Mouse (Mus musculus) midbrain, embryonic 11.5 days (tissue): Measurements from ENCODE around the gene Elob. TPM values are rescaled to one million over a fixed set of nuclear protein-coding genes. Genes with fewer than 3 reads are reported as not detected.
A peak's percentile ranks its signal among the peaks of the same experiment; 100 is the strongest.

Experiments
- ATAC-seq: fragments of 200-750 bp; cut with Nextera tagmentation; 2 replicates; pipeline ENCODE4 v1.8.0; 2017; ENCODE audit warnings: moderate TSS enrichment, moderate library complexity; ENCODE audit not compliant: low FRiP score
- DNase-seq: peaks from one replicate; pipeline ENCODE4 v3.0.0; 2015; ENCODE audit warnings: low spot score; ENCODE audit errors: missing footprints
- H3K27ac ChIP-seq: fragments of 300-500 bp; sonication (generic); 2 replicates; pipeline ENCODE4 v1.5.1; 2014; ENCODE audit warnings: low read depth, low read length
- H3K27me3 ChIP-seq: fragments of 300-500 bp; sonication (generic); 2 replicates; pipeline ENCODE4 v1.6.1; 2014; ENCODE audit warnings: mild to moderate bottlenecking, low read length, moderate library complexity, mixed read lengths; ENCODE audit not compliant: control insufficient read depth, insufficient read depth
- H3K36me3 ChIP-seq: fragments of 300-500 bp; sonication (generic); 2 replicates; pipeline ENCODE4 v1.6.1; 2014; ENCODE audit warnings: mild to moderate bottlenecking, low read length, moderate library complexity, mixed read lengths; ENCODE audit not compliant: control insufficient read depth, insufficient read depth
- H3K4me1 ChIP-seq: fragments of 300-500 bp; sonication (generic); 2 replicates; pipeline ENCODE4 v1.6.1; 2014; ENCODE audit warnings: low read length; ENCODE audit not compliant: control insufficient read depth, insufficient read depth
- H3K4me2 ChIP-seq: fragments of 300-500 bp; sonication (generic); 2 replicates; pipeline ENCODE4 v1.6.1; 2014; ENCODE audit warnings: mild to moderate bottlenecking, moderate library complexity
- H3K4me3 ChIP-seq: fragments of 300-500 bp; sonication (generic); 2 replicates; pipeline ENCODE4 v1.5.1; 2014; ENCODE audit warnings: low read depth, low read length
- H3K9ac ChIP-seq: fragments of 300-500 bp; sonication (generic); 2 replicates; pipeline ENCODE4 v1.6.1; 2014; ENCODE audit warnings: low read length
- H3K9me3 ChIP-seq: fragments of 300-500 bp; sonication (generic); 2 replicates; pipeline ENCODE4 v1.6.1; 2016; ENCODE audit warnings: low read length; ENCODE audit not compliant: control insufficient read depth
- WGBS: fragments of 180-500 bp; shearing (Covaris S2); extraction: QIAGEN DNeasy Blood & Tissue Kit; methylation state at CpG from one replicate; pipeline ENCODE4 v1.1.7; 2014; 5-methylcytosine and 5-hydroxymethylcytosine counted together
- polyA plus RNA-seq: library from polyadenylated mRNA; unstranded; fragments of >200 nt; fragmentation: Nextera tagmentation; extraction: Ambion mirVana; gene quantifications from 2 replicates; pipeline ENCODE4 v1.2.1, GENCODE M21; 2014

The Elob gene
- polyA plus RNA-seq, 1 experiment from 2014 or later, result 1,170 TPM

- Histone ChIP-seq H3K9me3 (no peaks in the 10 kb centered on the region), H3K9ac (no peak overlapping the region), H3K36me3 (no peaks in the 10 kb centered on the region), H3K4me2 (no peak overlapping the region), H3K27ac (no peak overlapping the region), H3K4me1 (no peaks in the 10 kb centered on the region), H3K4me3 (no peak overlapping the region), H3K27me3 (no peaks in the 10 kb centered on the region)
- WGBS, result 90% methylated on average over 10 of the region's 10 CpGs
- ATAC-seq (no peak), DNase-seq (no peak)
These were observed 25.4 kb upstream of the Elob start for GRCm38 (mm10) chr17:23854229-23854765.

DNA sequence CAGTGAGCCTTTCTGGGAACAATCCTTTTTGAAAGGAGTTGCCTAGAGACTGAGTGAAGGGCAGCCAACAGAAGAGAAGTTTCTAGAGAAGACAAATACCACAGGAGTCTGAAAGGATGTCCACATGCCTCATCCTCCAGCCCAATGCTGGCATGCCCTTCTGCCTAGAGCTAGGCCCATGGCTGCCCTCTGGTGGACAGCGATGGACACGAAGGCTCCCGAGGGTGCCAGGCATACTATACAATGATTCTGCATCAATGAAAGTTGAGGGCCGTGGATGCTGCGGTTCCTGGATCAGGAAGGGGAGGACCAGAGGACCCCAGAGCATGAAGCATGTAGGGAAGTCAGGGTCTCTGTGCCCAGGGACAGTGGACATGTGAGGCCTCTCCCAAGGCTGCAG is 24.4 kb upstream of the Elob start:
- 31% methylated on average over 5 of the region's 5 CpGs for WGBS

GRCm38 (mm10) chr17:23850853-23851749 is 22.2 kb upstream of the Elob start:
- WGBS, result 62% methylated on average over 18 of the region's 19 CpGs
- Histone ChIP-seq H3K4me2 (no peak overlapping the region), H3K4me3 (no peak overlapping the region), H3K9me3 (no peaks in the 10 kb centered on the region), H3K27ac (no peak overlapping the region), H3K4me1 (no peaks in the 10 kb centered on the region), H3K36me3 (no peaks in the 10 kb centered on the region), H3K9ac (no peak overlapping the region), H3K27me3 (no peaks in the 10 kb centered on the region)
- ATAC-seq (peak; percentile 62; the same call in 1 of the 2 replicates), DNase-seq (peak; percentile 96)

More for the DNA sequence above, 24.4 kb upstream of the Elob start:
- Histone ChIP-seq H3K4me1 (no peaks in the 10 kb centered on the region), H3K9ac (no peak overlapping the region), H3K9me3 (no peaks in the 10 kb centered on the region), H3K36me3 (no peaks in the 10 kb centered on the region), H3K4me2 (no peak overlapping the region), H3K27ac (no peak overlapping the region), H3K27me3 (no peaks in the 10 kb centered on the region), H3K4me3 (no peak overlapping the region)
- ATAC-seq, result peak; percentile 39
- peak; percentile 88 for DNase-seq

DNA sequence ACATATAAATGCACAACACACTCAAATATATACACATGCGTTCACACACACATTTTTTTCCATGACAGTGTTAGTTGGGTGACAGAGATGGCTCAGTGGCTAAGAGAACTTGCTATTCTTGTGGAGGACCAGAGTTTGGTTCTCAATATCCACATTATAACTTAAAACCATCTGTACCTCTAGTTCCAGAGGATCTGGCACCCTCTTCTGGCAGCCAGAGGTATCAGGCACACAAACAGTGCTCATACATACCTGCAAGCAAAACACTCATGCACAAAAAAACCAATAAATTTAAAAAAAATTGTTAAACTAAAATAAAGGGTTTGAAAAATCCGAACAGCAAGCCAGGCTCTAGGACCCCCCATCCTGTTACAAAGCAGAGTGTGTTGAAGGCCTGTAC is 21.1 kb upstream of the Elob start:
- no peak for ATAC-seq
- H3K27me3 ChIP-seq, result no peaks in the 10 kb centered on the region
- 64% methylated on average over 2 of the region's 2 CpGs for WGBS

DNA sequence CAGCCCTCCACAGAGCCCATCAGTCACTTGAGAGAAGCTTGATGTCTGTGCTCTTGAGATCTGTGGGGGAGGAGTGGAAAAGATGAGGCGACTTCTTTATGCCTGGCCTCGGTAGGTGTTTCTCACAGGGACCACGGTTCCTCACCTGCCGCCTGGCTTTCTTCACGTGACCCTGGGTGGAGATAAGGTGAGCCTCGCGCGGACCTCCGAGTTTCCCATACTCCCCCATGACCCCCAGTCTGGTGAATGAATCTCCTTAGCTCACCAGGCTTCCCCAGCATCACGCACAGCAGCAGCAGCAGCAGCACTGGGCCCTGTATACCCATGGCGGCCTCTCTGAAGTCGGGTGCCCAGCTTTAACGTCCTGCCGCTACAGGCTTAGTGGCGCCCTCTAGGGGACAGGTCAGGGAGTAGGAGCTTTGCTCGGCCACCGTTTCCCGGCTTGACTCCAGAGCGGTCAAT is 14.9 kb upstream of the Elob start, which contains the start of the genes Prss32 and Prss41:
TSS of gene Prss32 (plus strand) at position 44 of the 462 bp plus-strand sequence.
TSS of gene Prss41 (minus strand) at position 361 of the 462 bp plus-strand sequence.
- Histone ChIP-seq H3K27me3 (no peaks in the 10 kb centered on the region), H3K9me3 (no peaks in the 10 kb centered on the region), H3K4me2 (peak within 1 kb of the TSS; percentile 20; the same call in 1 of the 2 replicates), H3K4me3 (0 out of 2 replicates have a peak within 1 kb of the TSS, but pooled peaks have one; percentile 1), H3K27ac (no peak within 1 kb of the TSS), H3K36me3 (no peaks in the 10 kb centered on the region), H3K4me1 (no peaks in the 10 kb centered on the region), H3K9ac (no peak within 1 kb of the TSS)
- DNase-seq (peak; percentile 89), ATAC-seq (peak; percentile 50; the same call in 1 of the 2 replicates)
- WGBS, result 13% methylated on average over 19 of the region's 19 CpGs

More for the DNA sequence above, 21.1 kb upstream of the Elob start:
- H3K9ac ChIP-seq, result no peak overlapping the region
- H3K4me1 ChIP-seq, result no peaks in the 10 kb centered on the region
- DNase-seq, result no peak
- no peaks in the 10 kb centered on the region for H3K36me3 ChIP-seq
- no peak overlapping the region for H3K4me3 ChIP-seq
- no peak overlapping the region for H3K4me2 ChIP-seq
- H3K27ac ChIP-seq, result no peak overlapping the region
- H3K9me3 ChIP-seq, result no peaks in the 10 kb centered on the region

DNA sequence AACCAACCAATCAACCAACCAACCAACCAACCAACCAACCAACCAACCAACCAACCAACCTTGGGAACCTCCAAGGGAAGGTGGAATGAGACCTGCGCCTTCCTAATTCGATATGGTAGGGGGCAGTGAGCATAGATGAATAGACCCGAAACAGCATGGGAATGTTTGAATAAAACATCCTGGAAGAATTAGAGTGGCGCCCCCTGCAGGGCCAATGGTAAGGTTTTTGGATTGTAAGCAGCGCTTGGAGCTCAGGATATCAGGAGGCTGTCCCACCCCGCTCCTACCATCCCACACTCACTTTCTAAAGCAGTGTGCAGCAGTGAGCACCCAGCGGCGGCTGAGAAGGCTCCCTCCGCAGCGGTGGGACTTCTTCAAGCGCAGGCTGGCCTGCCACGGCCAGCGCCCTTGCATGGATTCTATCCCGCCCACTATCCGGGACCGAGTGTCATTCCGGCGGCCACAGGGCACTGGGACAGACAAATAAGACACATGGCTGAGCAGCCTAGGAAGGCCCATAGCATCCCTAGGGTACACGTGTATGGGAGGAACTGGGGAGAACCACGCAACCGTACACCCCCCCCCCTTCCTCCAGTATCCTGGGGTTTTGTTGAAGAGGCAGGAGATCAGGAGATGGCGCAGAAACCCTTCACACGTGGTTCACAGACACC is 14.3 kb upstream of the Elob start:
- no peak overlapping the region for H3K4me3 ChIP-seq

DNA sequence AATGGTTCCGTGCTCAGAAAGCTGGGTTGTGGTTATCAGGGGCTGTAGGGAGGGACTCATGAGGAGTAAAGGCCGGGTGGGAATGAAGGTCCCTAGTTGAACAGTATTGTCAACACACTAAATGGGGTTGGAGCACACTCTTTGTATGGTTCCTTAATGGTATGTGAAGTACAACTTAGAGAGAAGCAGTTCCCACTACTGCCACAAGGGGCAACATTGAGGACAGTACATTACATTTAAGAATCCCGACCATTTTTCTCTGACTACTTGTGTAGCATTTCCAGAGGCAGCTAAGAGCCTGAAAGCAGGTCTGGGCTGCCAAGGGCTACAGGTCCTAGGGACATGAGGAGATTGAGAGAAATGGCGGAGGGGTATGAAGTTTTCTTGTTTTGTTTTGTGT is 12.2 kb upstream of the Elob start:
- Histone ChIP-seq H3K27ac (no peak overlapping the region), H3K27me3 (no peaks in the 10 kb centered on the region), H3K36me3 (no peaks in the 10 kb centered on the region), H3K9me3 (no peaks in the 10 kb centered on the region), H3K4me2 (no peak overlapping the region), H3K9ac (no peak overlapping the region), H3K4me1 (peaks cover 1% of the 10 kb centered on the region; the same call in 1 of the 2 replicates), H3K4me3 (no peak overlapping the region)
- ATAC-seq (peak; percentile 22; the same call in 1 of the 2 replicates), DNase-seq (peak; percentile 96)
- 27% methylated on average over 4 of the region's 4 CpGs for WGBS

More for the DNA sequence above, 14.3 kb upstream of the Elob start:
- Histone ChIP-seq H3K27ac (no peak overlapping the region), H3K36me3 (no peaks in the 10 kb centered on the region), H3K9me3 (no peaks in the 10 kb centered on the region), H3K27me3 (no peaks in the 10 kb centered on the region), H3K9ac (no peak overlapping the region), H3K4me2 (peak overlapping the region; percentile 20; the same call in 1 of the 2 replicates), H3K4me1 (no peaks in the 10 kb centered on the region)
- 34% methylated on average over 23 of the region's 23 CpGs for WGBS
- DNase-seq (no peak), ATAC-seq (peak; percentile 40)

DNA sequence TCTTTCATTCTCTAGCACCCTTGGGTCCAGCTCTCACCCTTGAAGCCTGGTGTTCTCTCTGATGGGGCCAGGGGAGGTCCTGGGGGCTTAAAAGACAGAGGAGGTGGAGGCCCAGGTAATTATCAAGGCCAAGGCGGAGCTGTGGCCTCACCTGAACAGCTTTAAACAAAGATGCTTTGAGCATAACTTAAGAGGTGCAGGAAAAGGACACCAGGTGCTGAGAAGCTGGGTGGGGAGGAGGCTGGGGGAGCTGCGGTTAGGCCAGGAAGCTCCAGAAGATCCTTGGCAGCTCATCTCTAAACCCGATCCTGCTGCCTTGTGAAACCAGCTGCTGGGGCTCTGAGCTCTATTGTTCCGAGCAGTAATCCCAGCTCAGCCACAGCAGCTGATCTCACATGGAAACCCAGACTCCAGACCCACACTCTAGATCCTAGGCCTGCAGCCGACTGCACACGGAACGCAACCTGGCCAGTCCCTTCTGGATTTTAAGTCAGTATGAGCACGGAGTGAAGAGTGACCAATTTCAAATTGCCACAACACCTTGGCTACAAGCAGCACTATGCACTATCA is 7.2 kb upstream of the Elob start, which contains the start of gene Prss33:
TSS of gene Prss33 (minus strand) at position 51 of the 570 bp plus-strand sequence.
- H3K4me1 ChIP-seq, result peaks cover 4% of the 10 kb centered on the region; the same call in 1 of the 2 replicates
- no peaks in the 10 kb centered on the region for H3K9me3 ChIP-seq
- no peak within 1 kb of the TSS for H3K4me3 ChIP-seq
- peak within 1 kb of the TSS; percentile 25; the same call in 1 of the 2 replicates for H3K9ac ChIP-seq
- H3K27ac ChIP-seq, result no peak within 1 kb of the TSS
- H3K4me2 ChIP-seq, result no peak within 1 kb of the TSS
- H3K36me3 ChIP-seq, result no peaks in the 10 kb centered on the region
- 45% methylated on average over 8 of the region's 8 CpGs for WGBS
- no peak for DNase-seq
- no peaks in the 10 kb centered on the region; the same call in 1 of the 2 replicates for H3K27me3 ChIP-seq
- ATAC-seq, result peak; percentile 60; the same call in 1 of the 2 replicates
